Mouse (Mus musculus): ENCODE data around the gene Zfp683. TPM values are rescaled to one million over a fixed set of nuclear protein-coding genes. Genes with fewer than 3 reads are reported as not detected.

The Zfp683 gene
- polyA plus RNA-seq (2015; fragmentation: Nextera tagmentation; extraction: Ambion mirVana), result not detected in 2 replicates

GRCm38 (mm10) chr4:134053538-134053937 lies at the start of gene Zfp683:
Gene Zfp683, plus strand, starts transcription at chr4:134053838.

DNA sequence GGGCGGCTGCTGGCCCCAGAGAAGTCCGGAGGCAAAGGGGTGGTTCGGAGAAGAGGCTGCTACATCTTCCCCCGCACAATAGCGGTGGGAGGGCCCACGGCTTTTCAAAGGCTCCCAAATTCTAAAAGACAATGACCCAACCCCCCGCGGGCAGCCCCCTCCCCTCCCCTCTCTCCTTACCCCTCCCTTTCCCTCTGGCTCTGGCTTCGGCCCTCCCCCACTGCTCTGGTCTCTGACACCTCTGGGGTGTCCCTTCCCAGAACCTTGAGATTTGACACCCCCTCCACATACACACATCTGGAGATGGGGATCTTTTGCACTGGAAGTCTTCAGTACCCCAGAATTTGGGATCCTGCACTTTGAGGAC lies 34.9 kb upstream of the Zfp683 start, which contains the start of gene Lin28a:
Lin28a (minus strand) TSS at position 63 of the 367 bp plus-strand sequence.

DNA sequence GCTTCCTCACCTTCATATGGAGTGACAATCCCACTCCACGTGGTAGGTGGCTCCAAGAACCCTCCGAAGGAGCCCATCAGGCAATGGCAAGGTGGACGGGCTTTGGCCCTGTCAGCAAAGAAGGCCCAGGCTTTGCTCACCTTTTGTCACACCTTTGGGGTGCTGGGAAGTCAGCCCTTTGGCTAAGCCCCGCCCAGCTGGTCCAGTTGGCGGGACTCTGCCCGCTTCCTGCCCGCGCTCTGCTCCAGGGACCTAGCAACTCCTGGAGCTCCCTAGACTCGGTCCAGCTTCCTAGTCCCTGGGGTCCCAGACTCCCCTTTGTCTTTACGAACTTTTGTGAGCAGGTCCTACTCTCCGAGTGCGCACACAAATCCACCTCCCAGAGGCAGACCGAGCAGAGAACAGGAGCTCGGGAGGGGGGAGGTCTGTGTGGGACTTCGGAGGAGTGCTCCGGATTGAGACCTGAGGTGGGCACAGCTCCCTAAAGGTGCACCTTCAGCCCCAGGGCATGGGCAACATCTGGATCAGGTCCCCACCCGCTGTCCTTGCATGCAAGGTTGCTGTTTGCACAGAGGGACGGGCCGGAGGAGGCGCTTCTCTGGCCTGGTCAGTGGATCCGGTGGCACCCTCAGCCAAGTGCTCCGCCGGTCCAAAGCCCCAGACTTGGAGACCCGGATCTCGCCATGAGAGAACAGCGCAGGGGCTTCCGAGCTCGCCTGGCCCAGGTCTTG lies 6.7 kb downstream of the Zfp683 start, which contains the start of gene Crybg2:
Crybg2 (plus strand) TSS at position 681 of the 731 bp plus-strand sequence.

GRCm38 (mm10) chr4:134094923-134095547 lies 41.4 kb downstream of the Zfp683 start, which contains the start of gene Cd52:
Gene Cd52, minus strand, starts transcription at chr4:134095082.

DNA sequence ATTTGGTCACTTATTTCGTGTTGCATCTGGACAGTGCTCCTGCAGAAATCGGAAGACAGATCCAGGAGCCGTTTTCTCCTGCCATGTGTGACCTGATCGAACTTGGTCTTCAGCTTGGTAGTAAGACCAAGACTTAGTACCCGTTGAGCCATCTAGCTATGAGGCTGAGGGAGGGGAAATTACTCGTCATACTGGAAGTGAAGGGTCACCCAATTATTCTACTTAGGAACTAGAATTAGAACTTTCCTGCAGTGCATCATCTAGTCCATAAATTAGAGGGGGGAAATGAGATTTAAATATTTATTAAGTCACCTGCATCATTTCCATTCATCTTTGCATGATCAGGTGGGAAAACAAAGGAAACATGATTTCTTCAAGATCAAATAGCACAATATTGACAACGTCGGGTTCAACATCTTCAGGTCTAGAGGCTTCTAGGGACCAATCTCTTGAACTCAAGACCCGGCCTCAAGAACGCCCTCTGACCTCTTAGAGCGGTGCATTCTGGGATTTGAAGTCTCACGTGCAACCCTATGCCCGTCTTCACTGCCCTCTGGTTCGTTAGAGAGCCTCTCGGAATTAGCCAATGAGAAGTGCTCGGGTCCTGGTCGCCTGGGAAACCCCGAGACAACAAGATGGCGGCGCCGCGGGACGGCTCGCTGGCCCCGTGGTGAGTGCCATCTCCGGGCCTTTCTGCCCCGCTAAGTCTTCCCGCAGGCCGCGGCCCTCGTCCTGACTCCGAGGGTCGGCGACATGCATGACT lies 48.5 kb downstream of the Zfp683 start, which contains the start of gene Ubxn11:
Ubxn11 (plus strand) TSS at position 592 of the 763 bp plus-strand sequence.

Other genes with a start within 250 kb of the Zfp683 start
- 11.7 and 22.3 TPM in 2 replicates for gene Rps6ka1, start 166.0 kb upstream of the Zfp683 start, polyA plus RNA-seq (2015; fragmentation: Nextera tagmentation; extraction: Ambion mirVana)
- gene Hmgn2, start 85.2 kb upstream of the Zfp683 start, polyA plus RNA-seq (2015; fragmentation: Nextera tagmentation; extraction: Ambion mirVana), result 945 and 1,085 TPM in 2 replicates
- 25.2 and 34.1 TPM in 2 replicates for gene Dhdds, start 52.9 kb upstream of the Zfp683 start, polyA plus RNA-seq (2015; fragmentation: Nextera tagmentation; extraction: Ambion mirVana)
- 0.04 and 0.09 TPM in 2 replicates for gene Lin28a, start 35.0 kb upstream of the Zfp683 start, polyA plus RNA-seq (2015; fragmentation: Nextera tagmentation; extraction: Ambion mirVana)
- gene Crybg2, start 7.0 kb downstream of the Zfp683 start, polyA plus RNA-seq (2015; fragmentation: Nextera tagmentation; extraction: Ambion mirVana), result 0.92 TPM in 1 of 2 replicates, not detected in the other
- gene Cd52, start 41.2 kb downstream of the Zfp683 start, polyA plus RNA-seq (2015; fragmentation: Nextera tagmentation; extraction: Ambion mirVana), result 24.9 and 36.6 TPM in 2 replicates
- gene Ubxn11, start 48.7 kb downstream of the Zfp683 start, polyA plus RNA-seq (2015; fragmentation: Nextera tagmentation; extraction: Ambion mirVana), result 4.0 and 8.7 TPM in 2 replicates
- gene Sh3bgrl3, start 75.0 kb downstream of the Zfp683 start, polyA plus RNA-seq (2015; fragmentation: Nextera tagmentation; extraction: Ambion mirVana), result 308 and 310 TPM in 2 replicates
- 24.0 and 39.9 TPM in 2 replicates for gene Cep85, start 133.3 kb downstream of the Zfp683 start, polyA plus RNA-seq (2015; fragmentation: Nextera tagmentation; extraction: Ambion mirVana)
- gene Gm7534, start 149.2 kb downstream of the Zfp683 start, polyA plus RNA-seq (2015; fragmentation: Nextera tagmentation; extraction: Ambion mirVana), result not detected in 2 replicates
- not detected in 2 replicates for gene Catsper4, start 173.5 kb downstream of the Zfp683 start, polyA plus RNA-seq (2015; fragmentation: Nextera tagmentation; extraction: Ambion mirVana)
- 0.46 and 0.55 TPM in 2 replicates for gene Cnksr1, start 184.6 kb downstream of the Zfp683 start, polyA plus RNA-seq (2015; fragmentation: Nextera tagmentation; extraction: Ambion mirVana)
- gene E130218I03Rik, start 189.8 kb downstream of the Zfp683 start, polyA plus RNA-seq (2015; fragmentation: Nextera tagmentation; extraction: Ambion mirVana), result 0.17 TPM in 1 of 2 replicates, not detected in the other
- 17.0 and 19.2 TPM in 2 replicates for gene Zfp593, start 191.8 kb downstream of the Zfp683 start, polyA plus RNA-seq (2015; fragmentation: Nextera tagmentation; extraction: Ambion mirVana)
- gene Gm30191, start 193.1 kb downstream of the Zfp683 start, polyA plus RNA-seq (2015; fragmentation: Nextera tagmentation; extraction: Ambion mirVana), result not detected in 2 replicates
- gene Grrp1, start 200.3 kb downstream of the Zfp683 start, polyA plus RNA-seq (2015; fragmentation: Nextera tagmentation; extraction: Ambion mirVana), result 11.8 and 12.2 TPM in 2 replicates
- 12.5 and 15.1 TPM in 2 replicates for gene Pdik1l, start 234.1 kb downstream of the Zfp683 start, polyA plus RNA-seq (2015; fragmentation: Nextera tagmentation; extraction: Ambion mirVana)